Mouse (Mus musculus) ZHBTc4 (cell line): ENCODE measurements around the gene Krt15.

Experiments used
- DNase-seq: peaks from one replicate; pipeline ENCODE4 v3.0.0-alpha.2; 2011; ENCODE audit warnings: low read depth, low spot score

Krt15 gene

GRCm38 (mm10) chr11:100124901-100125300, 10.8 kb downstream of the Krt15 start:
- no peak for DNase-seq

DNA sequence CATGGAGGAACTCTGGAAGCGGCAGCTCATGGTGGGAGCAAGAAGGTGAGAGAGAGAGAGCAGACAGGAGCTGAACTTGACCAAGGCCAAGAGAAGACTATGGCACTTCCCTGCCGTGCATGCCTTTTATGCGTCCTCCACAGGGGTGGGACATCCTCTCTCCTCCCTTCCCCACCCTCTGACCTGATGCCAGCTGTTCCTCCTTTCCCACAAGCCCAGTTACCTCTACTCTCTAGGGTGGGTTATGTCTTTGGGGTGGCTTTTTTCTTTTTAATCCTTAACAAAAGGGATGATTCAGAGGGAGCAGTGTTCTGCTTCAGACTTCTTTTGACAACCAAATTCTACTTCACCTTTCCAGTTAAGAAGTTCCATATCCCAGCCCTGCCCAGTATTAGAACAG, 14.3 kb downstream of the Krt15 start, which contains the start of gene Krt13:
Gene Krt13 (minus strand): TSS at position 101 of the 400 bp plus-strand sequence.
- peak; percentile 23 for DNase-seq

GRCm38 (mm10) chr11:100120331-100120730, 15.4 kb downstream of the Krt15 start:
- DNase-seq, result no peak

GRCm38 (mm10) chr11:100113742-100114029, 22.0 kb downstream of the Krt15 start:
- DNase-seq, result no peak

DNA sequence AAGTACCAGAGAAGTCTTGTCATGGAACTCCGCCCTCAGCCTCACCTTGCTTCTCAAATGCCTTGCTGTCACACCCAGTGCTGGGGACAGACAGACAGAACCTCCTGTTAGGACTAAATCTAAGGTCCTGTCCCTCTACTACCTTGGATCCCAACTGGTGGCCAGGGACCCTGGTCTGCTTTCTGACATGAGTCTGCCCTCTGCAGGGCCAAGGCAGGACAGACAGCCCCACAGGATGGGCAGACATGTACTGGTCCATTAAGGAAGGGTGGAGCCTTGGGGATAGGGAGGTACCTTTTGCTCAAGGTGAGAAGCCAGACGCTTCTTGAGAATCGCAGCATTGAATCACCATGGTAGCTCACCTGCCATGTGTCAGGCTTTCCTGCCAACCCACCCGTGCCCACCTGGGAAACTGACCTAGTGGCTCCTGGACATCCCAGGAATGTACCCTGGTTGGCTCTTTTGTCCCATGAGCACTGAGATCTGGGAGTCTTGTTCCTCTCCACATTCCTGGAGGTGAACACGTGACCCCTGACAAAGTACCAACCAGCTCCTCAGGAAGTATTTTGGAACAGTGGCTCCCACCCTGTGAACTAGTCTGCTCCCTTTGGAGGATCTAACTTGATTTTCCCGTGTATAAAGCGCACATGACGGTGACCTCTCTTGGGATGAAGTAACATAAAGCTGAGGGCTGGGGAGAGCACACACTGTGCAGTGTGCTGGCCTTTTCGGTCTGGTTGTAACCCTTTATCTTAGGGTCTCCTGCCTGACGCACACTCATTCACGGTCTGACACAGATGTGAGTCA, 22.6 kb downstream of the Krt15 start:
- DNase-seq, result no peak

DNA sequence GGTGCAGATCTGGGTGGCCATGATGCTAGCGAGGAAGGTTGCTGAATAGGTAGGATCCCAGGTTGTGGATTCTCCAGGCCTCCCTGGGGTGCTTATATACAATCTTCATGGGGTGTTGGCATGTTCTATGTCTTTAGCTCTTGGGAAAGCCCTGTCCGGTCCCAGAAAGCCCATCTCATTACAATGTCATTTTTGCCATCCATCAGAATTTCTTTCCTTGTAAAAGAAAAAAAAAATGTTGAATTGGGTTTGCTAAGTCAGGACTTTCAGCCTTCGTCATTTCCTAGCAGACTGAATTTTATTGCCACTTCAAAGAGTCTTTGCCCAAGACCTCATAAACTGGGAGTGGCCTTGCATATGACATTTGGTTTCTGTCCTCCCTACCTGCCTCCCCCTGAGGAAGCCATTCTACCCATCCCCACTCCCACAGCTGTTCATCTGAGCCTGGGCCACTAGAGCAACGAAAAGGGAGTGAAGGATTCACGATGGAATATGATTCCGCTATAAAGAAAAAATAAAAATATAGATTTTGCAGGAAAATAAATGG, 30.1 kb downstream of the Krt15 start, which contains the start of gene Krt36:
Gene Krt36 (minus strand): TSS at position 51 of the 547 bp plus-strand sequence.
- DNase-seq, result no peak

GRCm38 (mm10) chr11:100102693-100103429, 32.9 kb downstream of the Krt15 start:
- DNase-seq, result no peak

DNA sequence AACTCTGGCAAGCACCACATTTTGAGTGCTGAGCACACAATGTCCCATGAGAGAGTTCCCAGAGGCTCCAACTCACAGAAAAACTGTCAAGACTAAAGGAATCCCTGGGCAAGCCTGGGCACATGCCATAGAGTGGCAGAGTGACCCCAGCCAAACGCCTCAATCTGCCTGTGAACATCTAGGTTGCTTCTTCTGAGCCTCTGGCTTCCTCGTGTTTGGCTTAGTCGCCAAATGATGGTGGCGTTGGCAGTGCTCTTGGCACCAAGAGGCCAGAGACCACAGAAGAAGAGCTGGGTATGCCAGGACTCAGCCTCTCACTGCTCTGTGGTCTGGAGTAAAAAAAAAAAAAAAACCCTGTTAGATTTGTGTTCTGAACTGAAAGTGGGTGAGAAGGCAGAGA, 35.3 kb downstream of the Krt15 start:
- DNase-seq, result no peak

- no peak for DNase-seq
Measured at GRCm38 (mm10) chr11:100097819-100098218, 37.9 kb downstream of the Krt15 start.

- no peak for DNase-seq
Measured at GRCm38 (mm10) chr11:100096141-100096540, 39.6 kb downstream of the Krt15 start, which contains the start of gene Krt35. Gene Krt35 (minus strand): TSS chr11:100096241.

DNA sequence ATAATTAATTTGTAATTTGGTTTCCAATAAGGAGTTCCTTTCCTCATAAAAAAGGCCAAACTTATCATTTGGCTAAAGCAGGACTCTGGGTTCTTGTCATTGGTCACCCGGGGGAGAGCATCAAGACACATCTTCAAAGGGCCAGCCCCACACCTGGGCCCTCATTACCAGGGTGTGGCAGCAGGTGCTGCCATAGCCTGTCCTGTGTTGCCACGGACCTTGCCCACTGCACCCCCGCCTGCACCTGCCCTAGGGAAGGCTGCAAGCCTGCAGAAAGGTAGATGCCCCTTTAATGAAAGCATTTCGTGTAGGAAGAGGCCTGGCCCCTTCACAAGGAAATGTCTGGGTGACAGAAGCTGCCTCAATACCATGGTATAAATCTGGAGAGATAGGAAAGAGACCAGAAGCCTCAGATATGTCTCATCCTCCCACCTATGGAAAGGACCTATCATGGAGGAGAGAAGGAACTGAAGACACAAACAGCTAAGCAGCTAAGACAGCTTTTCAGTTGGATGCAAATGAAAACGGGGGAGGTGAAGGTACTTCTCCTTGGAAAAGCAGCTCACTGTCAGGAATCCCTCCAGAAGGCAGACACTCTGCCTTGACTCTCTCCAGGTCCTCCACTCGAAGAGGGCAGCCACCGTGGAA, 47.2 kb downstream of the Krt15 start:
- DNase-seq, result no peak

DNA sequence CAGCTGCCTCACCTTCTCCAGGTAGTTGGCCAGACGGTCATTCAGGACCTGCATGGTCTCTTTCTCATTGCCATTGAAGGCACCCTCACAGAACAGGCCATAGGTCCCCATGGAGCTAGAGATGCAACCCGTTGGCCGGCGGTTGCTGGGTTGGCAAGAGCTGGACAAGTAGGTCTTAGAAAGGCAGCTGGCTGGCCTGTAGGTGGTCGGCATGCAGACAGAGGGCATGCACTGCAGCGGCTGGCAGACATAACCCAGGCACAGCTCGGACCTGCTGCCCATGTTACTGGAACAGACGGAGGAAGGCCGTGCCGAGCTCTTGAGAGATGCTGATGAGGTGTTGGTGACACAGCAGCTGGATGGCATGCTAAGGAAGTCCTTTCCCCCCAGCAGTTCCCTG, 47.9 kb downstream of the Krt15 start, which contains the start of gene Krt32:
Gene Krt32 (minus strand): TSS at position 366 of the 400 bp plus-strand sequence.
- DNase-seq, result no peak
